Mouse (Mus musculus) liver, embryonic 14.5 days (tissue): Measurements from ENCODE around the gene Ap1m1.

Experiments
- CTCF ChIP-seq: IDR thresholded peaks from 2 replicates; pipeline ENCODE4 v1.5.1; 2016; ENCODE audit warnings: antibody characterized with exemption, low read depth, control low read depth
- EP300 ChIP-seq: IDR thresholded peaks from 2 replicates; pipeline ENCODE4 v1.6.1; 2016; ENCODE audit warnings: antibody characterized with exemption, low read depth

DNA sequence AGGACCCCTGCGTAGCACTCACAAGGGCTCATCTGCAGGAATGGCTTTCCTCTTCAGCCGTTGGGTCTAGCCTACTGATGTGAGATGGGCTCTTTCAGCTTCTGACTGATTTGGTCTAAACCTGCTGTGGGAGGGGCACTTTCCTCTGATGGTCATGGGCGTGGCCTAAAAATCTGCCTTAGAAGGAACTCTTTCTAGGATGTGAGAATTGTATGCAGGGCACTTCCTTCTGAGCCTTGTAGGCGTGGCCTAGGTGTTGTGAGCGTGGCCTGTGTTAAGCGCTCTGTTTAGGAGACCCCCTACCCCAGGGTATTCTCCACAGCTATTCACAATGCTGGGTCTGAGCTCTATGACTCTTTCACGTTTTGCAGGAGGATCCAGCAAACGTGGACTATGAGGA is 41.8 kb upstream of the Ap1m1 start:
- TF ChIP-seq EP300 (no peak), CTCF (no peak)
